Mouse (Mus musculus) hindbrain, embryonic 12.5 days (tissue): ENCODE results near the gene Pth1r. TPM values are rescaled to one million over a fixed set of nuclear protein-coding genes. Genes with fewer than 3 reads are reported as not detected.

ENCODE experiments used
- ATAC-seq: fragments of 200-750 bp; cut with Nextera tagmentation; 2 replicates; pipeline ENCODE4 v1.8.0; 2017; ENCODE audit warnings: moderate TSS enrichment; ENCODE audit not compliant: low FRiP score
- H3K27ac ChIP-seq: fragments of 300-500 bp; sonication (generic); 2 replicates; pipeline ENCODE4 v1.5.1; 2016; ENCODE audit warnings: mild to moderate bottlenecking
- H3K27me3 ChIP-seq: fragments of 300-500 bp; sonication (generic); 2 replicates; pipeline ENCODE4 v1.6.1; 2016; ENCODE audit warnings: mild to moderate bottlenecking
- H3K36me3 ChIP-seq: fragments of 300-500 bp; sonication (generic); 2 replicates; pipeline ENCODE4 v1.6.1; 2016; ENCODE audit warnings: mild to moderate bottlenecking
- H3K4me1 ChIP-seq: fragments of 300-500 bp; sonication (generic); 2 replicates; pipeline ENCODE4 v1.6.1; 2016
- H3K4me2 ChIP-seq: fragments of 300-500 bp; sonication (generic); replicated peaks from 2 replicates; pipeline ENCODE4 v1.6.1; 2016; ENCODE audit warnings: mild to moderate bottlenecking
- H3K4me3 ChIP-seq: fragments of 300-500 bp; sonication (generic); 2 replicates; pipeline ENCODE4 v1.5.1; 2016; ENCODE audit warnings: mild to moderate bottlenecking
- H3K9ac ChIP-seq: fragments of 300-500 bp; sonication (generic); 2 replicates; pipeline ENCODE4 v1.6.1; 2016; ENCODE audit warnings: mild to moderate bottlenecking, moderate library complexity
- H3K9me3 ChIP-seq: fragments of 300-500 bp; sonication (generic); replicated peaks from 2 replicates; pipeline ENCODE4 v1.6.1; 2016; ENCODE audit warnings: mild to moderate bottlenecking
- WGBS: fragments of 180-500 bp; shearing (Covaris S2); methylation state at CpG from one replicate; pipeline ENCODE4 v1.1.7; 2016; 5-methylcytosine and 5-hydroxymethylcytosine counted together
- polyA plus RNA-seq: library from polyadenylated mRNA; unstranded; fragments of >200 nt; fragmentation: Nextera tagmentation; extraction: Ambion mirVana; gene quantifications from 2 replicates; pipeline ENCODE4 v1.2.1, GENCODE M21; 2016

The Pth1r gene
- polyA plus RNA-seq, 1 experiment from 2014 or later, result 44.3 TPM

- ATAC-seq, result no peak
- H3K9ac ChIP-seq, result no peak overlapping the region
- H3K36me3 ChIP-seq, result peaks cover 4% of the 10 kb centered on the region
- H3K27me3 ChIP-seq, result peaks cover 65% of the 10 kb centered on the region
- 18% methylated on average over 8 of the region's 8 CpGs for WGBS
- H3K4me3 ChIP-seq, result no peak overlapping the region
- no peak overlapping the region for H3K4me2 ChIP-seq
- H3K9me3 ChIP-seq, result no peaks in the 10 kb centered on the region
- peaks cover 48% of the 10 kb centered on the region for H3K4me1 ChIP-seq
- no peak overlapping the region for H3K27ac ChIP-seq
Observed at GRCm38 (mm10) chr9:110729841-110730240, 17.1 kb downstream of the Pth1r start.

DNA sequence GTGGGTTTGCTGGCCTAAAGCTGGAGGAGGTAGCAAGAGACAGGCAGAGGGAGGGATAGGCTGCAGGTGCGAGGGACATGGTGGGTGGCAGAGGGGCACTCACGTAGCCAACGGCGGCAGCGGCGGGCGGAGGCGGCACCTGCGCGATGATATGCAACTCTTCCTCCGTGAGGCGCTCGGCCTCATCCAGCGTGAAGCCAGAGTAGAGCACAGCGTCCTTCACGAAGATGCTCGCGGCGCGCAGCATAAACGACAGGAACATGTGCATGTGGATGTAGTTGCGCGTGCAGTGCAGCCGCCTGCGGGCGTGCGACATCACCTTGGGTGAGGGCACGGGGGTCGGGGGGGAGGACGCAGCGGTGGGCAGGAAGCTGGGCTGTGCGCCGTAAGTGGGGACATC is 20.1 kb downstream of the Pth1r start:
- Histone ChIP-seq H3K36me3 (peaks cover 17% of the 10 kb centered on the region), H3K9ac (no peak overlapping the region; the same call in 1 of the 2 replicates), H3K4me3 (peak overlapping the region; percentile 10), H3K27ac (no peak overlapping the region), H3K27me3 (peaks cover 50% of the 10 kb centered on the region), H3K4me1 (peaks cover 27% of the 10 kb centered on the region), H3K9me3 (no peaks in the 10 kb centered on the region), H3K4me2 (peak overlapping the region; percentile 43)
- WGBS, result 20% methylated on average over 27 of the region's 33 CpGs
- ATAC-seq, result no peak

DNA sequence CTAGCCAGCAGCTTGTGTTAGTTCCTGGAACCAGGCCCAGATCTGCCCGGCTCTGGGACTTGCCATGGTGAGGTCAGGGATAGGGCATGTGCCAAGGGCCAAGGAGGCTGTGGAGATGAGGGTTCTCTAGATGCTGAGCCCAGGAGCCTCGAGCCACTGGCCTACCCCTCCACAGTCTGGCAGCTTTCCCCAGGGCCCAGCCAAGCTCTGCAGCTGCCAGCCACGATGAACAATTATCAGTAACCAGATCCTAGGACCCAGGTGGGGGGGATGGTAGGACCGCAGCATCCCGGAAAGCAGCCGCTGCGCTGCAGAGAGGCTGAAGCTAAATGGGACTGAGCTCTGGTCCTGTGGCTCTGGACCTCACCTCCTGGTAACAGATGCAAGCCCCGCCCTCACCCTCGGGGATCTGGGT is 21.2 kb downstream of the Pth1r start:
- Histone ChIP-seq H3K9me3 (no peaks in the 10 kb centered on the region), H3K27ac (no peak overlapping the region), H3K9ac (no peak overlapping the region), H3K4me1 (peaks cover 26% of the 10 kb centered on the region), H3K27me3 (peaks cover 39% of the 10 kb centered on the region), H3K4me2 (no peak overlapping the region; the same call in 1 of the 2 replicates), H3K4me3 (no peak overlapping the region), H3K36me3 (peaks cover 17% of the 10 kb centered on the region)
- WGBS, result 14% methylated on average over 9 of the region's 9 CpGs
- peak; percentile 53 for ATAC-seq

DNA sequence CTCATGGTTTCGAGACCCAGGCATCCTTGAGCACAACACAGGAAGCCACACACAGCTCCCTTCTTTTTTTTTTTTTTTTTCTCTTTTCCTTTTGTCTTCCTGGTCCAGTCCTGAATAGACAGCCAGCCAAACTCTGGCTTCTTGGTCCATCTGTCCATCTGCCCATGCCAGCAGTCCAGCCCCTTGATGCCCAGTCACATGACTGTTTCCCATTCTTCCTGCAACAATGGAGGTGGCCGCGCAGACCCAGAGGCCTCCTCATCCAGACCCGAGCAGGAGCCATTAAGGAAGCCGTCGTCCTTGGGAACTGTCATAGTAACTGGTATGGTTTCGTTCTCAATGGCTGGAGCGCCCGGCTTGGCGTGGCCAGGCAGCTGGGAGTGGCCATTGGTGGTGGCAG is 24.9 kb downstream of the Pth1r start:
- no peak overlapping the region for H3K4me2 ChIP-seq
- no peaks in the 10 kb centered on the region for H3K9me3 ChIP-seq
- no peak overlapping the region for H3K27ac ChIP-seq
- H3K27me3 ChIP-seq, result peaks cover 13% of the 10 kb centered on the region
- 80% methylated on average over 10 of the region's 10 CpGs for WGBS
- peaks cover 23% of the 10 kb centered on the region for H3K4me1 ChIP-seq
- peaks cover 18% of the 10 kb centered on the region for H3K36me3 ChIP-seq
- H3K9ac ChIP-seq, result no peak overlapping the region
- H3K4me3 ChIP-seq, result no peak overlapping the region
- ATAC-seq, result no peak

DNA sequence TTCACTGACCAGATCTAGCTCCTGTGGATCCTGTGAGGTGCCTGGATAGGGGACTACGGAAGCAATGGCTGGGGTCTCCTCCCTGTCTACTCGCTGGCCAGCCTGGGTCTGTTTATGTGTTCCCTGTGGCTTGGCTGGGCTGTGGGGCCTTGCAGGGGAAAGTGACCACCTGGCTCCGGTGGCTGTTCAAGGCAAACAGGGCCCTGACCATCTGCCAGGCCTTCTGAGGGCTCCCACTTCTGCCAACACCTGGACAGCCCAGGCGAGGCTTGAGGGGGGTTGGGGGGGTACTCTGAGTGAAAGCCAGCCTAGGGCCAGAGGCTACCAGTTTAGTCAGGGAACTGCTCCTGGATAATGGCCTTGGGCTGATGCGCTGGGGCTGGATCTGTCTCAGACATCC is 27.0 kb downstream of the Pth1r start:
- 0 out of 2 replicates have a peak, but pooled peaks cover 5% of the 10 kb centered on the region for H3K4me1 ChIP-seq
- peaks cover 22% of the 10 kb centered on the region for H3K36me3 ChIP-seq
- no peak overlapping the region for H3K27ac ChIP-seq
- WGBS, result 64% methylated on average over 5 of the region's 5 CpGs
- H3K4me3 ChIP-seq, result no peak overlapping the region
- H3K4me2 ChIP-seq, result no peak overlapping the region
- no peak overlapping the region for H3K9ac ChIP-seq
- H3K9me3 ChIP-seq, result no peaks in the 10 kb centered on the region
- no peak for ATAC-seq
- no peaks in the 10 kb centered on the region for H3K27me3 ChIP-seq

GRCm38 (mm10) chr9:110718810-110719209 is 28.1 kb downstream of the Pth1r start:
- Histone ChIP-seq H3K27ac (no peak overlapping the region), H3K9ac (no peak overlapping the region), H3K27me3 (no peaks in the 10 kb centered on the region), H3K36me3 (peaks cover 26% of the 10 kb centered on the region), H3K9me3 (no peaks in the 10 kb centered on the region), H3K4me1 (0 out of 2 replicates have a peak, but pooled peaks cover 5% of the 10 kb centered on the region), H3K4me3 (no peak overlapping the region), H3K4me2 (no peak overlapping the region)
- 87% methylated on average over 3 of the region's 3 CpGs for WGBS
- no peak for ATAC-seq

GRCm38 (mm10) chr9:110718071-110718470 is 28.9 kb downstream of the Pth1r start:
- Histone ChIP-seq H3K9ac (no peak overlapping the region), H3K36me3 (peaks cover 23% of the 10 kb centered on the region), H3K4me1 (0 out of 2 replicates have a peak, but pooled peaks cover 5% of the 10 kb centered on the region), H3K27ac (no peak overlapping the region), H3K27me3 (no peaks in the 10 kb centered on the region), H3K4me2 (no peak overlapping the region), H3K9me3 (no peaks in the 10 kb centered on the region), H3K4me3 (no peak overlapping the region)
- WGBS, result 96% methylated on average over 6 of the region's 6 CpGs
- no peak for ATAC-seq

- peak; percentile 67 for ATAC-seq
- H3K27me3 ChIP-seq, result no peaks in the 10 kb centered on the region
- no peak overlapping the region for H3K9ac ChIP-seq
- 0 out of 2 replicates have a peak, but pooled peaks cover 5% of the 10 kb centered on the region for H3K4me1 ChIP-seq
- 28% methylated on average over 4 of the region's 4 CpGs for WGBS
- no peaks in the 10 kb centered on the region for H3K9me3 ChIP-seq
- H3K4me3 ChIP-seq, result no peak overlapping the region
- H3K36me3 ChIP-seq, result peaks cover 35% of the 10 kb centered on the region
- no peak overlapping the region for H3K27ac ChIP-seq
- H3K4me2 ChIP-seq, result no peak overlapping the region
Observed at GRCm38 (mm10) chr9:110716775-110717174, 30.2 kb downstream of the Pth1r start.

DNA sequence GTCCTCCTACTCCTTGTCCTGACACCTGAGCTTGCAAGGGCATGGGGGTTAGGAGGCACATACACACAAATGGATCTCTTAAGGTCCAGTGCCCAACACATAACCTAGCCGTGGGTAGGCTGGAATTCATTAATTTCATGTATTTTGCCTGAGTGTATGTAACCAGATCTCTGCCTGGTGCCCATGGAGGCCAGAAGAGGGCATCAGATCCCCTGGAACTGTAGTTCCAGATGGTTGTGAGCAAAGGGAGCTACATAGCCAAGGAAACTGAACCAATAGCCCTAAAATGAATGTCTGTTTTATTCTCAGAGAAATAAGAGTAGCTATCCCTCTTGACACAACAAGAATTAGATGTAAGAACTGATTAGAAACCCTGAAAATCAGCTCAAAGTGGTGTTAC is 31.5 kb downstream of the Pth1r start:
- Histone ChIP-seq H3K36me3 (peaks cover 44% of the 10 kb centered on the region), H3K4me2 (no peak overlapping the region), H3K27me3 (no peaks in the 10 kb centered on the region), H3K9ac (no peak overlapping the region), H3K4me1 (0 out of 2 replicates have a peak, but pooled peaks cover 5% of the 10 kb centered on the region), H3K4me3 (no peak overlapping the region), H3K27ac (no peak overlapping the region), H3K9me3 (no peaks in the 10 kb centered on the region)
- whole genome bisulfite sequencing, result 54% methylated on average over 1 of the region's 1 CpGs
- no peak for ATAC-seq

- WGBS, result 94% methylated on average over 1 of the region's 1 CpGs
- H3K36me3 ChIP-seq, result peaks cover 44% of the 10 kb centered on the region
- H3K9me3 ChIP-seq, result no peaks in the 10 kb centered on the region
- H3K4me1 ChIP-seq, result no peaks in the 10 kb centered on the region
- H3K4me3 ChIP-seq, result no peak overlapping the region
- ATAC-seq, result no peak
- no peak overlapping the region for H3K9ac ChIP-seq
- H3K27me3 ChIP-seq, result no peaks in the 10 kb centered on the region
- H3K27ac ChIP-seq, result no peak overlapping the region
- no peak overlapping the region for H3K4me2 ChIP-seq
Observed at GRCm38 (mm10) chr9:110713389-110713788, 33.6 kb downstream of the Pth1r start.

- Histone ChIP-seq H3K9ac (no peak overlapping the region), H3K4me3 (no peak overlapping the region), H3K9me3 (no peaks in the 10 kb centered on the region), H3K4me2 (no peak overlapping the region), H3K27ac (no peak overlapping the region), H3K4me1 (no peaks in the 10 kb centered on the region), H3K27me3 (no peaks in the 10 kb centered on the region), H3K36me3 (peaks cover 40% of the 10 kb centered on the region)
- 91% methylated on average over 4 of the region's 4 CpGs for WGBS
- ATAC-seq, result no peak
Observed at GRCm38 (mm10) chr9:110712545-110712944, 34.4 kb downstream of the Pth1r start.

GRCm38 (mm10) chr9:110711996-110712395 is 34.9 kb downstream of the Pth1r start:
- H3K4me3 ChIP-seq, result no peak overlapping the region
- no peak overlapping the region for H3K9ac ChIP-seq
- ATAC-seq, result no peak
- no peaks in the 10 kb centered on the region for H3K9me3 ChIP-seq
- no peaks in the 10 kb centered on the region for H3K27me3 ChIP-seq
- H3K36me3 ChIP-seq, result peaks cover 39% of the 10 kb centered on the region
- 96% methylated on average over 6 of the region's 6 CpGs for WGBS
- no peaks in the 10 kb centered on the region for H3K4me1 ChIP-seq
- H3K4me2 ChIP-seq, result no peak overlapping the region
- no peak overlapping the region for H3K27ac ChIP-seq

- Histone ChIP-seq H3K4me2 (no peak overlapping the region), H3K36me3 (peaks cover 39% of the 10 kb centered on the region), H3K9ac (no peak overlapping the region), H3K27ac (no peak overlapping the region), H3K27me3 (no peaks in the 10 kb centered on the region), H3K9me3 (no peaks in the 10 kb centered on the region), H3K4me1 (no peaks in the 10 kb centered on the region), H3K4me3 (no peak overlapping the region)
- no peak for ATAC-seq
- 95% methylated on average over 1 of the region's 1 CpGs for WGBS
Observed at GRCm38 (mm10) chr9:110711532-110711931, 35.4 kb downstream of the Pth1r start.
